Mouse (Mus musculus): ENCODE data around the gene Gucy2f.

GRCm38 (mm10) chrX:142226542-142226941, 29.8 kb upstream of the Gucy2f start, which contains the start of gene Nxt2:
- TF ChIP-seq CTCF (IDR thresholded peaks at IDR 0.05; ENCODE audit: borderline replicate concordance, insufficient read depth, low read length) = no peak
- no peak for TF ChIP-seq POLR2A (IDR thresholded peaks at IDR 0.05; ENCODE audit: low read depth, low read length)
